Mouse (Mus musculus) embryonic facial prominence, embryonic 15.5 days (tissue): ENCODE results near the gene Mettl4. TPM values are rescaled to one million over a fixed set of nuclear protein-coding genes. Genes with fewer than 3 reads are reported as not detected.

Experiments
- ATAC-seq: fragments of 200-750 bp; cut with Nextera tagmentation; 2 replicates; pipeline ENCODE4 v1.8.0; 2017; ENCODE audit warnings: low read depth, moderate TSS enrichment; ENCODE audit not compliant: insufficient number of reproducible peaks, low FRiP score, low TSS enrichment
- H3K27ac ChIP-seq: fragments of 300-500 bp; sonication (generic); replicated peaks from 2 replicates; pipeline ENCODE4 v1.5.1; 2015; ENCODE audit warnings: mild to moderate bottlenecking, inconsistent platforms
- H3K27me3 ChIP-seq: fragments of 300-500 bp; sonication (generic); 2 replicates; pipeline ENCODE4 v1.6.1; 2015; ENCODE audit warnings: inconsistent platforms
- H3K36me3 ChIP-seq: fragments of 300-500 bp; sonication (generic); 2 replicates; pipeline ENCODE4 v1.6.1; 2015; ENCODE audit warnings: mild to moderate bottlenecking, inconsistent platforms
- H3K4me1 ChIP-seq: fragments of 300-500 bp; sonication (generic); 2 replicates; pipeline ENCODE4 v1.6.1; 2015; ENCODE audit warnings: inconsistent platforms
- H3K4me2 ChIP-seq: fragments of 300-500 bp; sonication (generic); replicated peaks from 2 replicates; pipeline ENCODE4 v1.6.1; 2015; ENCODE audit warnings: mild to moderate bottlenecking, inconsistent platforms
- H3K4me3 ChIP-seq: fragments of 300-500 bp; sonication (generic); replicated peaks from 2 replicates; pipeline ENCODE4 v1.5.1; 2015; ENCODE audit warnings: mild to moderate bottlenecking, inconsistent platforms
- H3K9ac ChIP-seq: fragments of 300-500 bp; sonication (generic); 2 replicates; pipeline ENCODE4 v1.6.1; 2015; ENCODE audit warnings: inconsistent platforms
- H3K9me3 ChIP-seq: fragments of 300-500 bp; sonication (generic); replicated peaks from 2 replicates; pipeline ENCODE4 v1.6.1; 2016; ENCODE audit warnings: inconsistent platforms
- WGBS: fragments of 180-500 bp; shearing (Covaris S2); methylation state at CpG from one replicate; pipeline ENCODE4 v1.1.7; 2015; 5-methylcytosine and 5-hydroxymethylcytosine counted together
- polyA plus RNA-seq: library from polyadenylated mRNA; unstranded; fragments of >200 nt; fragmentation: Nextera tagmentation; extraction: Ambion mirVana; gene quantifications from 2 replicates; pipeline ENCODE4 v1.2.1, GENCODE M21; 2015

Gene Mettl4
- polyA plus RNA-seq, 1 experiment from 2014 or later: 19.0 TPM

DNA sequence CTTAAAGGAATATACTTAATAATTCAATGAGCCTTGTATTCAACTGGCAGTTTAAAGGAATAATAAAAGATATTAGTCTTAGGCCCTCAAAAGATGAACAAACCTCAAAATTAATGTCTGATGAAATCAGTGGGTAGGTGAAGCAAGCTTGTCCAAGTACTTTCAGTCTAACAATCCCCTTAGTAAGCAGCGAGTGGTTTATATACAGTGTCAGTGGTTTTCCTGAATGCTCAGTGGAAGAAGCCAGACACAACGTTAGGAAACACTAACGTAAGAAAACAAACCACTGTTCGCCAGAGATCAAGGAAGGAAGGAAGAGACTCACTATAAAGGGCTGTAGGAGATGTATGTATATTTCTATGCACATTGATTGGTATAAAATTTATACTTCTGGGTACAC, 23.1 kb downstream of the Mettl4 start:
- ATAC-seq: no peak
- H3K36me3 ChIP-seq: peaks cover 5% of the 10 kb centered on the region; the same call in 1 of the 2 replicates
- H3K27me3 ChIP-seq: no peaks in the 10 kb centered on the region
- H3K4me2 ChIP-seq: no peak overlapping the region
- no peak overlapping the region for H3K9ac ChIP-seq
- no peak overlapping the region for H3K27ac ChIP-seq
- no peaks in the 10 kb centered on the region for H3K9me3 ChIP-seq
- H3K4me1 ChIP-seq: no peaks in the 10 kb centered on the region
- no peak overlapping the region for H3K4me3 ChIP-seq
- WGBS: 85% methylated on average over 4 of the region's 4 CpGs

DNA sequence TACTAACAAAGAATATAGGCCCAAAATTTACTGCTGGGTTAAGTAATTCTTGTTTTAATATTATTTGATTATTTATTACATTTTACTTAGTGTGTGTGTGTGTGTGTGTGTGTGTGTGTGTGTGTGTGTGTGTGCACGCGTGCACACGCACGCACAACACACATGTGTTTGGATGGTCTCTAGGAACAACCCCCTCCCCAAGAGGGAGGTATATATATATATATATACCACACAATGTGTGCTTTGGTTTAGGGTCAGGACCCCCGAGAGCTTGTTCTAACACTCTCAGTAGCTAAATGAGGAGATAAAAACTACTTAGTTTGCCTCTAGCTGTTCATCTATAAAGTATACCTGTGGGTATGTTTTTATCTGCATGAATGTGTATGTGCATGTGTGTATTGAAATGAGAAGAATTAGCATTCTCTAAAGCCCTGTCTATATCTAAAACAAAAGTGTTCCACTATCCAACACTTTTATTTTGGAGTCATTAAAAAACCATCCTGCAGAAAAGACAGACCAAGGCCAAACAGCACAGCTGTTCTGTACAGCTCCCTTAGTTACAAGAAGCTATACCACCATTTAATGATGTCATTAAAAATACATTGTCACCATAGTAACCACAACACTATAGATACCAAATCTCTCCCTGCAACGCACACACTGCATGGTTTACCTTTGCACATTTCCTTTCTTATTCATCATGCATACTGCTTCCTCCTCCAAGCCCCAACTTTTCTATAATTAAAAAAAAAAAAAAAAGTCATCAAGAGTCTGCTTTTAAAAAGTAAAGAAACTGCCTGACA, 76.1 kb downstream of the Mettl4 start:
- H3K4me1 ChIP-seq: no peaks in the 10 kb centered on the region
- no peak for ATAC-seq
- H3K9me3 ChIP-seq: no peaks in the 10 kb centered on the region
- WGBS: 88% methylated on average over 6 of the region's 6 CpGs
- H3K4me3 ChIP-seq: no peak overlapping the region
- H3K27ac ChIP-seq: no peak overlapping the region
- H3K27me3 ChIP-seq: no peaks in the 10 kb centered on the region
- H3K36me3 ChIP-seq: no peaks in the 10 kb centered on the region
- no peak overlapping the region for H3K4me2 ChIP-seq
- no peak overlapping the region for H3K9ac ChIP-seq
